Mouse (Mus musculus): Measurements from ENCODE around the gene Olfr50.

Olfr50 gene

DNA sequence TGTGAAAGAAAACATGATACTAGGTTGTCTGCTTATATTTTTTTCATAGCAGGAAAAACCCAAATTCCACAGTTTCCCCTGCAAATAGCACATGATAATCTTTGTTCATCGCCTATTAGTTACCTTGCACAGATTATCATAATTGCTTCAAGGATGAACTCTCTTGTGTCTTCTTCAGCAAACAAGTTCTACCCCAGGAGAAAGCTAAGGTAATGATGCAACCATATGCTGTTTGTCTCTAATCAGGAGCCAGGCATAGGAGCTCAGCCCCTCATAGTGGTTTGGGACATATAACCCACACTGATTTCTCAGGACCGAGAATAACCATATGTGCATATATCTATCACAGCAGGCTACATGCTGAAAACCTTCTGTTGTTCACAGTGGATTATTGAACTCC, at the start of gene Olfr50:
TSS of gene Olfr50 (plus strand) at position 301 of the 400 bp plus-strand sequence.
- no peak for DNase-seq (ENCODE audit: low read depth)

DNA sequence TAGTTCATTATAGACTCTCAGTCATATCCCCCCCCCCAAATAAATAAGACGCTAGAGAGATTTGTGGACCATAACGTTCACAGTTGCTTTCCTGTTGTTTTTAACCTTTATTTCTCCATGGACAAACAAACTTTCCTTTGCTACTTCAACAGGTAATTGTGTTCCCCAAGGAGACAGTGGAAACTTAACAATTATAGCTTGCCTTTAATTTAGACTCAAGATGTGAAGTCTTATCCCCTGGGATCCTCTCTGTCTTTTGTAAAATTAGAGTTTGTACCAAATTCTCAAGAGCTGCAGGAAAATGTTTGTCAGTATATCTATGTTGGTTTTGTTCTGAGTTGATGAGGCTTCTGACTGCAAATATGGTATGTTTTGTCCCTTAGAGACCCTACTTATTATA, 6.4 kb upstream of the Olfr50 start, which contains the start of gene Olfr348:
TSS of gene Olfr348 (plus strand) at position 301 of the 400 bp plus-strand sequence.
- DNase-seq (ENCODE audit: low read depth) = no peak

DNA sequence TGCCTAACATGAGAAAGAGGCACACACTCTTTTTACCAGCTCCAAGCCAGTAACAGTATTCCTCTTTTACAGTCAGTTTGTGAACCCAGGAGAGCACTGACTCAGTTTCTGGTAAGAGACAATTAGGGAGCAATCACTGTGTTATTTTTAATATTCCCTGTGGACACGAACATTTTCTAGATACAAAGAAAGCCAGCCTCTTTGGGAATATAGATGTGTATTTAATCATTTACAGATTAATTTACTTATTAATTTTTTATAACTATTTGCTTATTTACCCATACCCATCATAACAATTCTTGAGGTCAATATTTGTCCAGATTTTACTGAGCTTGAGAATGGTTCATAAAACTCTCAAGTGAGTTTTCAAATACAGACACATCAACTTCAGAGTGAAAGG, 26.6 kb downstream of the Olfr50 start, which contains the start of gene Olfr3:
TSS of gene Olfr3 (minus strand) at position 101 of the 400 bp plus-strand sequence.
- DNase-seq (ENCODE audit: low read depth) = no peak

- DNase-seq (ENCODE audit: low read depth) = no peak
These were observed 55.7 kb downstream of the Olfr50 start, which contains the start of gene Olfr350 for GRCm38 (mm10) chr2:36846010-36846409. Gene Olfr350, plus strand, starts transcription at chr2:36846310.
